Mouse (Mus musculus): ENCODE results near the gene Bola3. TPM values are rescaled to one million over a fixed set of nuclear protein-coding genes. Genes with fewer than 3 reads are reported as not detected.

Gene Bola3
- polyA plus RNA-seq, 1 experiment from 2014 or later = 145 TPM

DNA sequence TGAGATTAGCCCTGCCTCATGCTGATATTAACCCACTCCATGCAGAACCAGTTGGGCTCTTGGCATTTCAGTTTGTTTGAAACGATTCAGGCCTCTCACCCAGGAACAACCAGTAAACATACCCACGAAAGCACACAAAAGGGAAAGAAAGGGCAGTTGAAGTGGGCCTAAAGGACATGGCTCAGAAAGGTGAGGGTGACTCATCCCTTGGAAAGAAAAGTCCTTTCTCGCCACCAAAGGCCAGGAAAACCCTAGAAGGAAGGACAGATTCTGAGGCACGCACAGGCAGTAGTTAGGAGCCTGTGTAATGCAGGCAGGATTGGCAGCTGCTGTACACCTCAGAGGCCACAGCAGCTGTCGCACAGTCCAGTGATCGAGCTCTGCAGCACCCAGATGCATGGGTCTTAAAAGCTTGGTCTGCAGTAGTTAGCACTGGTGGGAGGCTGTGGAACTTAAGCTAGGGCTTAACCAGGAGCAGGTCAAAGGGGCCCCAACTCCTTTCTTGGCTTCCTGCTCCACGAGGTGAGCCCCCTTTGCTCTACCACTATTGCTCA is 56.6 kb downstream of the Bola3 start:
- Histone ChIP-seq H3K4me2 (no peak overlapping the region), H3K9me3 (replicated peaks) (no peaks in the 10 kb centered on the region), H3K4me1 (peaks cover 13% of the 10 kb centered on the region), H3K9ac (no peak overlapping the region), H3K27me3 (no peaks in the 10 kb centered on the region), H3K4me3 (replicated peaks) (no peak overlapping the region), H3K36me3 (peaks cover 71% of the 10 kb centered on the region), H3K27ac (no peak overlapping the region)
- no peak for ATAC-seq (replicated peaks; ENCODE audit: low FRiP score)
- WGBS = 76% methylated on average over 7 of the region's 7 CpGs

DNA sequence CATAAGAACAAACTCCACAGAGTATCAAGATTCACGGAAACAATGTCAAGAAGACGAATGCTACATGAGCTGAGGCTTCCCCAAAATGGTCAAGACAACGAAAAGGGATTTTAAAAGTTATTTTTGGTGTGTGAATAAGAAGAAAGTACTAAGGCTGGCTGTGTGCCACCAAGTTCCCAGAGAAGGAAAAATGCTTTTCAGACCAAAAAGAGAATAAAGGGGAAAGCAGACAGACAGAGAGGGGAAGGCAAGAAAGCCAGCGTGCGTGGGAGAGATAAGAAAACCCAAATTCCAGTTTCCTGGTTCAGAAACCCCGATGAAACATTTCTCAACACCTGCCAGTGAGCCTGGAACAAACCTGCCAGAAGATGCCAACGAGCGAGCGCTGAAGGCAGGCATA is 59.6 kb downstream of the Bola3 start:
- H3K27me3 ChIP-seq = no peaks in the 10 kb centered on the region
- no peak overlapping the region for H3K4me2 ChIP-seq
- no peak overlapping the region for H3K4me3 ChIP-seq (replicated peaks)
- H3K9me3 ChIP-seq (replicated peaks) = no peaks in the 10 kb centered on the region
- H3K4me1 ChIP-seq = peaks cover 41% of the 10 kb centered on the region
- peak overlapping the region; percentile 23; the same call in 1 of the 2 replicates for H3K27ac ChIP-seq
- WGBS = 77% methylated on average over 9 of the region's 9 CpGs
- H3K36me3 ChIP-seq = peaks cover 42% of the 10 kb centered on the region
- ATAC-seq (replicated peaks; ENCODE audit: low FRiP score) = no peak
- H3K9ac ChIP-seq = no peak overlapping the region

Small RNA genes within 50 kb of the gene (microRNA-seq; reads per million reads assigned to microRNA genes)
- gene Mir6374 = not detected

Other genes starting within 250 kb of the Bola3 start
- gene Ccdc142, start 247.5 kb upstream of the Bola3 start, polyA plus RNA-seq (2015; fragmentation: Nextera tagmentation; extraction: Ambion mirVana) = 2.7 and 3.3 TPM in 2 replicates
- 2.9 and 3.0 TPM in 2 replicates for gene Gm42688, start 247.5 kb upstream of the Bola3 start, polyA plus RNA-seq (2015; fragmentation: Nextera tagmentation; extraction: Ambion mirVana)
- 134 and 147 TPM in 2 replicates for gene Mrpl53, start 240.1 kb upstream of the Bola3 start, polyA plus RNA-seq (2015; fragmentation: Nextera tagmentation; extraction: Ambion mirVana)
- gene Mogs, start 233.7 kb upstream of the Bola3 start, polyA plus RNA-seq (2015; fragmentation: Nextera tagmentation; extraction: Ambion mirVana) = 56.3 and 58.9 TPM in 2 replicates
- 132 and 144 TPM in 2 replicates for gene Wbp1, start 227.6 kb upstream of the Bola3 start, polyA plus RNA-seq (2015; fragmentation: Nextera tagmentation; extraction: Ambion mirVana)
- gene Ino80b, start 223.7 kb upstream of the Bola3 start, polyA plus RNA-seq (2015; fragmentation: Nextera tagmentation; extraction: Ambion mirVana) = 15.9 and 17.1 TPM in 2 replicates
- 31.5 and 33.7 TPM in 2 replicates for gene Rtkn, start 213.7 kb upstream of the Bola3 start, polyA plus RNA-seq (2015; fragmentation: Nextera tagmentation; extraction: Ambion mirVana)
- gene Wdr54, start 192.8 kb upstream of the Bola3 start, polyA plus RNA-seq (2015; fragmentation: Nextera tagmentation; extraction: Ambion mirVana) = 6.6 and 8.3 TPM in 2 replicates
- gene 1700003E16Rik, start 192.7 kb upstream of the Bola3 start, polyA plus RNA-seq (2015; fragmentation: Nextera tagmentation; extraction: Ambion mirVana) = 1.6 and 2.4 TPM in 2 replicates
- gene Dctn1, start 183.2 kb upstream of the Bola3 start, polyA plus RNA-seq (2015; fragmentation: Nextera tagmentation; extraction: Ambion mirVana) = 89.2 and 93.9 TPM in 2 replicates
- gene Slc4a5, start 129.3 kb upstream of the Bola3 start, polyA plus RNA-seq (2015; fragmentation: Nextera tagmentation; extraction: Ambion mirVana) = 0.44 and 0.59 TPM in 2 replicates
- 39.7 and 44.9 TPM in 2 replicates for gene Mthfd2, start 23.2 kb upstream of the Bola3 start, polyA plus RNA-seq (2015; fragmentation: Nextera tagmentation; extraction: Ambion mirVana)
- 69.6 and 70.6 TPM in 2 replicates for gene Mob1a, start 23.1 kb upstream of the Bola3 start, polyA plus RNA-seq (2015; fragmentation: Nextera tagmentation; extraction: Ambion mirVana)
- gene Tet3, start 109.9 kb downstream of the Bola3 start, polyA plus RNA-seq (2015; fragmentation: Nextera tagmentation; extraction: Ambion mirVana) = 51.0 and 51.4 TPM in 2 replicates
- 75.6 and 83.8 TPM in 2 replicates for gene Dguok, start 157.8 kb downstream of the Bola3 start, polyA plus RNA-seq (2015; fragmentation: Nextera tagmentation; extraction: Ambion mirVana)
- 25.1 and 130 TPM in 2 replicates for gene Actg2, start 187.1 kb downstream of the Bola3 start, polyA plus RNA-seq (2015; fragmentation: Nextera tagmentation; extraction: Ambion mirVana)
- 22.0 and 25.1 TPM in 2 replicates for gene Stambp, start 223.6 kb downstream of the Bola3 start, polyA plus RNA-seq (2015; fragmentation: Nextera tagmentation; extraction: Ambion mirVana)